In the genomic region with DNA sequence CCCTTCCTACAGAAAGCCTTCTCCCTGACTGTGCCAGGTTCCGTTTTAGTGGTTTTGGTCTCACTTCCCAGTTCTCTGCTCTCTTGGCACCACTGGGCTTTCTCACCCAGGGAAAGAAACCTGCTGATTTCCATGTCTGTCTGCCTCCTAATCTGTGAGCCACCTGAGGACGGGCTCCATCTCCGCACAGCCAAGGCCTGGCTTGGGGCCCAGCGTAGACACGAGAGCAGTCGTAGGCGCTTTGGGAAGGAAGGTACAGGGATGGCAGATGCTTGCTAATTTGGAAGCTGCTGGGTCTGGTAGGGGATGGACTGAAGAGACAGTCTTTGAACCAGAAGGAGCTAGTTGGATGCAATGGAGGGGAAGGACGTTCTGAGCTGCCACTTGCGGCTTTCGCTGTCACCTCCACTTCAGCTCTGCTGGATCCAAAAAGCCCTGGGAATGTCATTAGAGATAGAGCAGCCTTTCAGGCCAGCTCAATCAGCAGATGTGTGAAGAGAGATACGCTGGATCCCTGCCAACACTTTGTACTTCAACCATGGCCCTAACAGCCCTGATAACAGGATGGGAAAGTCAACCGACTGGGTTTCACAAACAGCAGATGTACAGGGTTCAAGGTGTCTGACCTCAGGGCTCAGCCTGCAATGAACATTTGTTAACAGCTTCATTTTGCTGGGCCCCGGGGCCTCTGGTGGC, we compare ENCODE assay signal across 10 mouse cellular contexts. TPM values are rescaled to one million over a fixed set of nuclear protein-coding genes. Genes with fewer than 3 reads are reported as not detected.
DNase-seq lines count a peak whose midpoint lies in the region; ATAC-seq and TF ChIP-seq lines count a peak whose summit lies in the region.
"Had no signal": no experiment of that assay in that cellular context is flagged by ENCODE, and none has a peak within 500 bp of the region (broad histone marks: within the 10 kb centered on the region; RNA-seq: fewer than 3 reads in every experiment).

No protein-coding gene starts in this region.

- peaks cover 49% of the 10 kb centered on the region for H3K4me1 ChIP-seq in heart, embryonic 10.5 days

- WGBS in heart, embryonic 10.5 days: 16% methylated on average over 13 of the region's 13 CpGs

- intact Hi-C loops in heart, postnatal 25 days (cut with DNase I): loop anchor here (5.0 kb wide), 1 partner anchor 63 kb away; no protein-coding TSS in a partner anchor

- no peaks in the 10 kb centered on the region for H3K36me3 ChIP-seq in heart, embryonic 10.5 days
- H3K36me3 ChIP-seq: lung, embryonic 15.5 days had no signal

- ATAC-seq in megakaryocyte-erythroid progenitor cell, adult 5-6 weeks (replicated peaks; ENCODE audit: low FRiP score, low TSS enrichment, poor library complexity, severe bottlenecking): peak; percentile 68
- ATAC-seq in monocyte, adult 5-6 weeks (replicated peaks; ENCODE audit: insufficient number of reproducible peaks, low FRiP score, low TSS enrichment, poor library complexity, severe bottlenecking): no peak

- peak overlapping the region; percentile 50 for H3K27ac ChIP-seq in heart, embryonic 10.5 days
- H3K27ac ChIP-seq in layer of hippocampus, adult 2 months: no peak overlapping the region
- H3K27ac ChIP-seq: lung, embryonic 15.5 days had no signal

- no peak for TF ChIP-seq CTCF in layer of hippocampus, adult 2 months (conservative IDR thresholded peaks at IDR 0.05)

- peaks cover 58% of the 10 kb centered on the region for H3K27me3 ChIP-seq in heart, embryonic 10.5 days (ENCODE audit: insufficient read depth, poor library complexity, severe bottlenecking)

- no peaks in the 10 kb centered on the region for H3K9me3 ChIP-seq in heart, embryonic 10.5 days
- H3K9me3 ChIP-seq: lung, embryonic 15.5 days had no signal

- H3K4me3 ChIP-seq in heart, embryonic 10.5 days: 0 out of 2 replicates have a peak overlapping the region, but pooled peaks have one; percentile 25
- H3K4me3 ChIP-seq in layer of hippocampus, adult 2 months: no peak overlapping the region
- H3K4me3 ChIP-seq: lung, embryonic 15.5 days had no signal

- DNase-seq in heart, adult 11 months: peak; percentile 92
- DNase-seq in heart, postnatal 25 days (ENCODE audit: low spot score): no peak
- peak; percentile 57 for DNase-seq in cerebellum, adult 8-10 months
- peak; percentile 81 for DNase-seq in heart, embryonic 10.5 days (ENCODE audit: low spot score)
- DNase-seq in layer of hippocampus, adult 2 months (ENCODE audit: low spot score in 2 of 2): peak; percentile 49 to 53
- no peak for DNase-seq in Muller cell, postnatal 12 days (ENCODE audit: inconsistent ontology term)

RNA-seq across cellular contexts. Expression of gene Aldh1b1, which starts 9.4 kb away (rescaled TPM):
- total RNA-seq in heart, postnatal 25 days (2021): 10 to 100 TPM; 16.0 to 17.5 TPM
- 46.1 and 80.9 TPM in 2 replicates for polyA plus RNA-seq in heart, embryonic 10.5 days (2016; fragmentation: Nextera tagmentation; extraction: Ambion mirVana)
- total RNA-seq in layer of hippocampus, adult 2 months (2021): 1 to 10 TPM; 8.7 to 9.7 TPM
- not detected in 2 replicates for total RNA-seq in megakaryocyte-erythroid progenitor cell, adult 5-6 weeks (2014; fragmentation: Nextera tagmentation)
- 0.75 and 3.8 TPM in 2 replicates for total RNA-seq in megakaryocyte-erythroid progenitor cell, adult 5-6 weeks (2017)
- total RNA-seq in monocyte, adult 5-6 weeks (2017): 5.1 to 16.0 TPM (median 5.4 TPM) in 3 replicates
- polyA plus RNA-seq: C2C12 had no signal

RNA-seq across cellular contexts. Expression of gene Igfbpl1, which starts 37.3 kb away (rescaled TPM):
- total RNA-seq in heart, postnatal 25 days (2021): 1 to 10 TPM in 1 of 2 experiments, under 1 TPM in 1; 0.83 to 1.6 TPM
- 7.4 and 15.7 TPM in 2 replicates for polyA plus RNA-seq in heart, embryonic 10.5 days (2016; fragmentation: Nextera tagmentation; extraction: Ambion mirVana)
- total RNA-seq in layer of hippocampus, adult 2 months (2021): 1 to 10 TPM; 3.2 to 5.2 TPM
- not detected in 2 replicates for total RNA-seq in megakaryocyte-erythroid progenitor cell, adult 5-6 weeks (2014; fragmentation: Nextera tagmentation)
- not detected in 2 replicates for total RNA-seq in megakaryocyte-erythroid progenitor cell, adult 5-6 weeks (2017)
- total RNA-seq in monocyte, adult 5-6 weeks (2017): not detected in 3 replicates
- polyA plus RNA-seq: C2C12 had no signal

RNA-seq across cellular contexts. Expression of gene Stra6l, which starts 59.1 kb away (rescaled TPM):
- total RNA-seq in heart, postnatal 25 days (2021): not detected
- 0.21 and 0.55 TPM in 2 replicates for polyA plus RNA-seq in heart, embryonic 10.5 days (2016; fragmentation: Nextera tagmentation; extraction: Ambion mirVana)
- total RNA-seq in layer of hippocampus, adult 2 months (2021): not detected
- not detected in 2 replicates for total RNA-seq in megakaryocyte-erythroid progenitor cell, adult 5-6 weeks (2014; fragmentation: Nextera tagmentation)
- not detected in 2 replicates for total RNA-seq in megakaryocyte-erythroid progenitor cell, adult 5-6 weeks (2017)
- total RNA-seq in monocyte, adult 5-6 weeks (2017): 0.39 to 0.75 TPM (median 0.57 TPM) in 3 replicates
- polyA plus RNA-seq: C2C12; lung, embryonic 15.5 days had no signal

Comparison
In these comparisons a context has a peak if more than half of its experiments do, and no peak if none do; other contexts are left out.
1. DNase-seq: peak in heart, adult 11 months (single experiment), cerebellum, adult 8-10 months (single experiment), heart, embryonic 10.5 days (single experiment) and layer of hippocampus, adult 2 months (2 of 2); none in heart, postnatal 25 days (single experiment) and Muller cell, postnatal 12 days (single experiment).